Mouse (Mus musculus): ENCODE measurements around the gene B9d2. TPM values are rescaled to one million over a fixed set of nuclear protein-coding genes. Genes with fewer than 3 reads are reported as not detected.

B9d2 gene
- polyA plus RNA-seq, 1 experiment = 40.7 TPM

DNA sequence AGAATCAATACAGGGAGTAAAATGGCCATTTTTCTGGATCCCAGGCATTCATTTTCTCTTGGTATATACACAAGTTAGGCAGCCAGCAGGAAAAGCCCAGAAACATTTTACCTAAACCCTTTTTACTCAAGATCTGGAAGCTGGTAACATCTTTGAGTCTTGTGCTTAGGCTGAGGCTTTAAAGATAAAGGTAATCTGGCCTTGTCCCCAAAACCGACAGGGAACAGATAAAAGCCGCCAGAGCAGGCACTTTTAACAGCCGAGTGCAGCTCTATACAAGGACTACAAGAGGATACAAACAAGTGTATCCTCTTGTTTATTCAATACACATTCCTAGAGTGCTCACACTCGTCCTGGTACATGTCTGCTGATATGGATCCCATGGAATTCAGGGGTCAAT, 54.4 kb downstream of the B9d2 start:
- Histone ChIP-seq H3K79me2 (ENCODE audit: control insufficient read depth, insufficient read depth) (no peaks in the 10 kb centered on the region), H3K27me3 (ENCODE audit: control insufficient read depth, insufficient read depth, insufficient read length) (no peaks in the 10 kb centered on the region), H3K4me3 (no peak overlapping the region), H3K36me3 (ENCODE audit: control insufficient read depth, insufficient read depth) (peaks cover 81% of the 10 kb centered on the region), H3K4me2 (ENCODE audit: low read depth) (no peak overlapping the region), H3ac (ENCODE audit: control insufficient read depth, insufficient read length) (no peak overlapping the region)
- TF ChIP-seq CEBPB (IDR thresholded peaks at IDR 0.05; ENCODE audit: insufficient read depth, poor library complexity, severe bottlenecking) (no peak), MYOD1 (IDR thresholded peaks at IDR 0.05; ENCODE audit: control insufficient read depth in 1 of 3, insufficient read length in 2 of 3, low read depth in 2 of 3) (no peak), USF1 (IDR thresholded peaks at IDR 0.05; ENCODE audit: low read depth) (no peak), MAX (IDR thresholded peaks at IDR 0.05; ENCODE audit: low read depth) (no peak), MYOG (IDR thresholded peaks at IDR 0.05; ENCODE audit: control insufficient read depth in 1 of 3, insufficient read depth in 1 of 3, insufficient read length in 2 of 3, low read depth in 2 of 3) (no peak), TCF12 (IDR thresholded peaks at IDR 0.05; ENCODE audit: insufficient read depth, poor library complexity, severe bottlenecking) (no peak), E2F4 (IDR thresholded peaks at IDR 0.05; ENCODE audit: insufficient read depth) (no peak), SRF (IDR thresholded peaks at IDR 0.05; ENCODE audit: control insufficient read depth, insufficient read length, low read depth) (no peak), REST (IDR thresholded peaks at IDR 0.05; ENCODE audit: insufficient read depth, insufficient read length) (no peak), TCF3 (IDR thresholded peaks at IDR 0.05; ENCODE audit: insufficient read length, low read depth) (no peak), POLR2A (IDR thresholded peaks at IDR 0.05; ENCODE audit: insufficient read length, low read depth) (no peak), POLR2AphosphoS2 (IDR thresholded peaks at IDR 0.05; ENCODE audit: insufficient read length, low read depth) (no peak)

Other genes with a start within 250 kb of the B9d2 start
- gene Ceacam1, start 203.2 kb upstream of the B9d2 start, polyA plus RNA-seq (2012; fragmentation: generic; extraction: Trizol) = not detected
- gene Ceacam2, start 140.9 kb upstream of the B9d2 start, polyA plus RNA-seq (2012; fragmentation: generic; extraction: Trizol) = not detected
- not detected for gene Erich4, start 64.9 kb upstream of the B9d2 start, polyA plus RNA-seq (2012; fragmentation: generic; extraction: Trizol)
- 13.0 TPM for gene Dmac2, start 61.4 kb upstream of the B9d2 start, polyA plus RNA-seq (2012; fragmentation: generic; extraction: Trizol)
- gene B3gnt8, start 54.1 kb upstream of the B9d2 start, polyA plus RNA-seq (2012; fragmentation: generic; extraction: Trizol) = 3.1 TPM
- 54.9 TPM for gene Bckdha, start 21.8 kb upstream of the B9d2 start, polyA plus RNA-seq (2012; fragmentation: generic; extraction: Trizol)
- gene Exosc5, start 21.6 kb upstream of the B9d2 start, polyA plus RNA-seq (2012; fragmentation: generic; extraction: Trizol) = 43.5 TPM
- 0.40 TPM for gene Tmem91, start 5.6 kb upstream of the B9d2 start, polyA plus RNA-seq (2012; fragmentation: generic; extraction: Trizol)
- 78.2 TPM for gene Tgfb1, start 6.2 kb downstream of the B9d2 start, polyA plus RNA-seq (2012; fragmentation: generic; extraction: Trizol)
- 44.5 TPM for gene Ccdc97, start 38.3 kb downstream of the B9d2 start, polyA plus RNA-seq (2012; fragmentation: generic; extraction: Trizol)
- gene Hnrnpul1, start 74.0 kb downstream of the B9d2 start, polyA plus RNA-seq (2012; fragmentation: generic; extraction: Trizol) = 76.2 TPM
- 112 TPM for gene Axl, start 107.9 kb downstream of the B9d2 start, polyA plus RNA-seq (2012; fragmentation: generic; extraction: Trizol)
- 0.05 TPM for gene Cyp2s1, start 136.1 kb downstream of the B9d2 start, polyA plus RNA-seq (2012; fragmentation: generic; extraction: Trizol)
- 0.02 TPM for gene Cyp2b10, start 216.8 kb downstream of the B9d2 start, polyA plus RNA-seq (2012; fragmentation: generic; extraction: Trizol)